Mouse (Mus musculus) activated CD4-positive, CD25-positive, alpha-beta regulatory T cell, adult 4 months (primary cell): ENCODE data around the gene Cfap58. TPM values are rescaled to one million over a fixed set of nuclear protein-coding genes. Genes with fewer than 3 reads are reported as not detected.

Source experiments
- ATAC-seq: one replicate; pipeline ENCODE4 v1.8.0; 2017
- polyA plus RNA-seq, 2 experiments: library from polyadenylated mRNA; unstranded; fragments of 100-300 nt; shearing (Covaris generic); gene quantifications; one replicate each; pipeline ENCODE4 v1.2.1; 2017

Gene Cfap58
- polyA plus RNA-seq, 2 experiments from 2014 or later = 0.37 TPM; not detected in 1

DNA sequence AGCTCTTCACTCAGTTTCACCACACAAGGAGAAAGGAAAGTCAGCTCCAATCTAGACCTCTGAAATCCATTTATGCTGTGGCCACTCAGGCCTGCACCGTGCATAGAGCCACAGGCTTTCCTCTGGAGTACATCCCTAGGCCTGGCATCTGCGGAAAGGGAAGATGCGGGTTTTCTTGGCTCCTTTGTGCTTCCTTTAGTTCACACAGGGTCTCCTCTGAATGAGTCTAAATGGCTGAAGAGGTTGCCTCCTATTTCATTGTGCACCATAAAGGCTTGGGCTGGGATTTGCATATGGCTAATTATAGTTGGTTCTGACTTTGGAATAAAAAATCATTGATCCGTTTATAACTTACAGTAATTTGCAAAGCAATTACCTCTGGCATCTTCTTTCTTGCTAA, 144.0 kb downstream of the Cfap58 start:
- ATAC-seq = no peak

Other genes starting within 250 kb of the Cfap58 start
- gene Col17a1, start 245.6 kb upstream of the Cfap58 start, polyA plus RNA-seq = not detected
- gene Sfr1, start 206.0 kb upstream of the Cfap58 start, polyA plus RNA-seq = 100 to 1,000 TPM; 132 to 161 TPM
- gene Gsto1, start 82.7 kb upstream of the Cfap58 start, polyA plus RNA-seq = 10 to 100 TPM; 27.1 to 29.5 TPM
- gene Gsto2, start 72.1 kb upstream of the Cfap58 start, polyA plus RNA-seq = under 1 TPM in 1 of 2 experiments, not detected in 1; 0.74 TPM
- under 1 TPM; 0.28 to 0.32 TPM for gene Cfap43, start 18.4 kb upstream of the Cfap58 start, polyA plus RNA-seq
- 10 to 100 TPM in 1 of 2 experiments, 1 to 10 TPM in 1; 6.2 to 11.9 TPM for gene Itprip, start 18.4 kb upstream of the Cfap58 start, polyA plus RNA-seq